Mouse (Mus musculus) limb, embryonic 11.5 days (tissue): ENCODE measurements around the gene Gm5580. TPM values are rescaled to one million over a fixed set of nuclear protein-coding genes. Genes with fewer than 3 reads are reported as not detected.
"Not testable (repeated sequence)": the region's sequence is repeated elsewhere in the genome, so short reads cannot be mapped to it uniquely, and the experiment has no call there.

Experiments used
- ATAC-seq: fragments of 200-750 bp; cut with Nextera tagmentation; 2 replicates; pipeline ENCODE4 v1.8.0; 2017; ENCODE audit warnings: low read depth; ENCODE audit not compliant: insufficient number of reproducible peaks, low FRiP score, low TSS enrichment
- DNase-seq: peaks from one replicate; pipeline ENCODE4 v3.0.0-alpha.2; 2015; ENCODE audit warnings: low spot score
- H3K27ac ChIP-seq: fragments of 300-500 bp; sonication (generic); replicated peaks from 2 replicates; pipeline ENCODE4 v1.5.1; 2014; ENCODE audit warnings: low read depth, mild to moderate bottlenecking, low read length
- H3K27me3 ChIP-seq: fragments of 300-500 bp; sonication (generic); 2 replicates; pipeline ENCODE4 v1.6.1; 2014; ENCODE audit warnings: mild to moderate bottlenecking, low read length, mixed read lengths; ENCODE audit not compliant: control insufficient read depth, insufficient read depth
- H3K36me3 ChIP-seq: fragments of 300-500 bp; sonication (generic); 2 replicates; pipeline ENCODE4 v1.6.1; 2014; ENCODE audit warnings: mild to moderate bottlenecking, low read length, moderate library complexity, mixed read lengths; ENCODE audit not compliant: control insufficient read depth, insufficient read depth
- H3K4me1 ChIP-seq: fragments of 300-500 bp; sonication (generic); 2 replicates; pipeline ENCODE4 v1.6.1; 2014; ENCODE audit warnings: low read length, mixed read lengths; ENCODE audit not compliant: control insufficient read depth, insufficient read depth
- H3K4me2 ChIP-seq: fragments of 300-500 bp; sonication (generic); 2 replicates; pipeline ENCODE4 v1.6.1; 2014; ENCODE audit warnings: low read depth, mild to moderate bottlenecking, moderate library complexity; ENCODE audit not compliant: severe bottlenecking
- H3K4me3 ChIP-seq: fragments of 300-500 bp; sonication (generic); 2 replicates; pipeline ENCODE4 v1.5.1; 2014; ENCODE audit warnings: low read depth, low read length
- H3K9ac ChIP-seq: fragments of 300-500 bp; sonication (generic); 2 replicates; pipeline ENCODE4 v1.6.1; 2014; ENCODE audit warnings: mild to moderate bottlenecking, low read length
- H3K9me3 ChIP-seq: fragments of 300-500 bp; sonication (generic); 2 replicates; pipeline ENCODE4 v1.6.1; 2016; ENCODE audit warnings: low read length; ENCODE audit not compliant: control insufficient read depth
- WGBS: fragments of 180-500 bp; shearing (Covaris S2); extraction: QIAGEN DNeasy Blood & Tissue Kit; methylation state at CpG from one replicate; pipeline ENCODE4 v1.1.7; 2014; 5-methylcytosine and 5-hydroxymethylcytosine counted together
- polyA plus RNA-seq: library from polyadenylated mRNA; unstranded; fragments of >200 nt; fragmentation: Nextera tagmentation; extraction: Ambion mirVana; gene quantifications from 2 replicates; pipeline ENCODE4 v1.2.1, GENCODE M21; 2014

Gm5580 gene
- polyA plus RNA-seq, 1 experiment from 2014 or later: 0.40 TPM

DNA sequence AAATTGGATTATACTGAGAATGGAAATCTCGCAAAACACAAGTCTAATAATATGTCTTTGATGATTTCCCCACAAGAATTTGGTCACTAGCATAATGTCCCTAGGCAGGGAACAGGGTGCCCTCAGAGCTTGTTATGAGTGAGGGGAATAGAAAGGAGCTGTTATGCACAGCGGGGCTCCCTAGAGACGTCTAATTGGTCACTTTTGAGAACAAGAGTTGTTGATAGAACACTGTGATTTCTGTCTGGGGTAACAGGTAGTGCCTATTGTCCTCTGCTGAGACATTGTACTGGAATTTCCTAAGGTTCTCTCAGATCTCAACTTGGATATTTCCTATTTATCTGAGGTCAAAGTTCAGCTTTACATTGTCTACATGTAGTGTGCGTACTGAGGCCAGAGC, 33.2 kb downstream of the Gm5580 start, which contains the start of gene Olfr215:
Olfr215 (minus strand) TSS at position 101 of the 400 bp plus-strand sequence.
- Histone ChIP-seq H3K4me1 (no peaks in the 10 kb centered on the region), H3K36me3 (no peaks in the 10 kb centered on the region), H3K27ac (no peak within 1 kb of the TSS), H3K4me3 (no peak within 1 kb of the TSS), H3K27me3 (no peaks in the 10 kb centered on the region), H3K9me3 (no peaks in the 10 kb centered on the region), H3K4me2 (no peak within 1 kb of the TSS), H3K9ac (no peak within 1 kb of the TSS)
- WGBS: 83% methylated on average over 4 of the region's 4 CpGs
- no peak for DNase-seq
- no peak for ATAC-seq

- not testable (repeated sequence) for ATAC-seq, H3K9me3 ChIP-seq, H3K9ac ChIP-seq
These were observed 50.0 kb downstream of the Gm5580 start for GRCm38 (mm10) chr6:116600969-116601368.

More at GRCm38 (mm10) chr6:116600969-116601368, 50.0 kb downstream of the Gm5580 start:
- not testable (repeated sequence) for H3K27ac ChIP-seq, H3K4me2 ChIP-seq, H3K36me3 ChIP-seq, H3K27me3 ChIP-seq, DNase-seq, H3K4me1 ChIP-seq, H3K4me3 ChIP-seq

Other genes starting within 250 kb of the Gm5580 start
- 17.0 and 19.0 TPM in 2 replicates for gene March8, start 213.1 kb upstream of the Gm5580 start, polyA plus RNA-seq
- gene Alox5, start 90.0 kb upstream of the Gm5580 start, polyA plus RNA-seq: 0.75 and 0.98 TPM in 2 replicates
- gene Olfr211, start 62.0 kb upstream of the Gm5580 start, polyA plus RNA-seq: not detected in 2 replicates
- not detected in 2 replicates for gene Olfr212, start 44.6 kb upstream of the Gm5580 start, polyA plus RNA-seq
- not detected in 2 replicates for gene Olfr213, start 12.7 kb upstream of the Gm5580 start, polyA plus RNA-seq
- gene Olfr214, start 3.1 kb downstream of the Gm5580 start, polyA plus RNA-seq: not detected in 2 replicates
- gene Olfr215, start 33.1 kb downstream of the Gm5580 start, polyA plus RNA-seq: not detected in 2 replicates
- gene Zfp422, start 77.9 kb downstream of the Gm5580 start, polyA plus RNA-seq: 300 and 303 TPM in 2 replicates
- 24.5 and 29.3 TPM in 2 replicates for gene Depp1, start 99.5 kb downstream of the Gm5580 start, polyA plus RNA-seq
- gene Rassf4, start 122.8 kb downstream of the Gm5580 start, polyA plus RNA-seq: 5.1 and 8.1 TPM in 2 replicates
- gene Tmem72, start 165.8 kb downstream of the Gm5580 start, polyA plus RNA-seq: 0.04 and 0.10 TPM in 2 replicates